Mouse (Mus musculus) ovary, postnatal 36 days (tissue): ENCODE data around the gene Tex33.
A peak's percentile ranks its signal among the peaks of the same experiment; 100 is the strongest.

Experiments
- DNase-seq: peaks from one replicate; pipeline ENCODE4 v3.0.0; 2022; ENCODE audit warnings: low spot score, mixed read lengths

Gene Tex33

GRCm38 (mm10) chr15:78414157-78414556 is 18.4 kb upstream of the Tex33 start:
- no peak for DNase-seq

GRCm38 (mm10) chr15:78413719-78414117 is 18.0 kb upstream of the Tex33 start:
- no peak for DNase-seq

GRCm38 (mm10) chr15:78413083-78413718 is 17.5 kb upstream of the Tex33 start:
- DNase-seq: no peak

GRCm38 (mm10) chr15:78409570-78410052 is 13.9 kb upstream of the Tex33 start:
- no peak for DNase-seq

GRCm38 (mm10) chr15:78406293-78406934 is 10.7 kb upstream of the Tex33 start, which contains the start of gene Mpst:
Gene Mpst, plus strand, starts transcription at chr15:78406416.
- DNase-seq: peak; percentile 89

- peak; percentile 93 for DNase-seq
Measured at GRCm38 (mm10) chr15:78405517-78406211, 10.0 kb upstream of the Tex33 start, which contains the start of gene Tst. Gene Tst, minus strand, starts transcription at chr15:78405907.

- no peak for DNase-seq
Measured at GRCm38 (mm10) chr15:78405098-78405497, 9.4 kb upstream of the Tex33 start.

GRCm38 (mm10) chr15:78403896-78404295 is 8.2 kb upstream of the Tex33 start:
- DNase-seq: peak; percentile 80

GRCm38 (mm10) chr15:78403301-78403741 is 7.6 kb upstream of the Tex33 start:
- DNase-seq: peak; percentile 67

- DNase-seq: peak; percentile 61
Measured at GRCm38 (mm10) chr15:78402423-78402822, 6.7 kb upstream of the Tex33 start.

- DNase-seq: peak; percentile 70
Measured at GRCm38 (mm10) chr15:78401921-78402320, 6.2 kb upstream of the Tex33 start.

GRCm38 (mm10) chr15:78401345-78401744 is 5.6 kb upstream of the Tex33 start:
- DNase-seq: no peak

- DNase-seq: no peak
Measured at GRCm38 (mm10) chr15:78390855-78391254, 4.9 kb downstream of the Tex33 start.

GRCm38 (mm10) chr15:78385564-78385963 is 10.1 kb downstream of the Tex33 start:
- DNase-seq: no peak

GRCm38 (mm10) chr15:78384220-78385116 is 11.2 kb downstream of the Tex33 start:
- DNase-seq: no peak

- no peak for DNase-seq
Measured at GRCm38 (mm10) chr15:78383450-78384219, 12.1 kb downstream of the Tex33 start.

- no peak for DNase-seq
Measured at GRCm38 (mm10) chr15:78382115-78382514, 13.6 kb downstream of the Tex33 start.

GRCm38 (mm10) chr15:78380741-78381140 is 15.0 kb downstream of the Tex33 start:
- DNase-seq: no peak

- DNase-seq: no peak
Measured at GRCm38 (mm10) chr15:78380208-78380607, 15.5 kb downstream of the Tex33 start.

- DNase-seq: no peak
Measured at GRCm38 (mm10) chr15:78378556-78378955, 17.2 kb downstream of the Tex33 start.

GRCm38 (mm10) chr15:78377859-78378258 is 17.9 kb downstream of the Tex33 start:
- DNase-seq: no peak
